Mouse (Mus musculus): ENCODE results near the gene Chek1. TPM values are rescaled to one million over a fixed set of nuclear protein-coding genes. Genes with fewer than 3 reads are reported as not detected.
A peak's percentile ranks its signal among the peaks of the same experiment; 100 is the strongest.

Chek1 gene
- polyA plus RNA-seq, 1 experiment from 2014 or later: 11.1 TPM

- 96% methylated on average over 6 of the region's 6 CpGs for WGBS
- no peak overlapping the region for H3K4me2 ChIP-seq (ENCODE audit: low read length)
- no peak overlapping the region for H3K4me3 ChIP-seq (replicated peaks; ENCODE audit: low read depth, low read length)
- H3K9ac ChIP-seq (replicated peaks; ENCODE audit: low read length): no peak overlapping the region
- H3K4me1 ChIP-seq (ENCODE audit: control insufficient read depth, insufficient read depth, low read length): no peaks in the 10 kb centered on the region
- no peaks in the 10 kb centered on the region for H3K27me3 ChIP-seq (ENCODE audit: control insufficient read depth, insufficient read depth, low read length)
- H3K27ac ChIP-seq (replicated peaks; ENCODE audit: low read depth, low read length): no peak overlapping the region
- DNase-seq (no peak), ATAC-seq (ENCODE audit: low FRiP score, low TSS enrichment) (no peak)
- H3K36me3 ChIP-seq (ENCODE audit: control insufficient read depth, insufficient read depth, low read length): 0 out of 2 replicates have a peak, but pooled peaks cover 8% of the 10 kb centered on the region
- no peaks in the 10 kb centered on the region for H3K9me3 ChIP-seq (ENCODE audit: control insufficient read depth, low read length)
Observed at GRCm38 (mm10) chr9:36707304-36707703, 19.6 kb downstream of the Chek1 start.

DNA sequence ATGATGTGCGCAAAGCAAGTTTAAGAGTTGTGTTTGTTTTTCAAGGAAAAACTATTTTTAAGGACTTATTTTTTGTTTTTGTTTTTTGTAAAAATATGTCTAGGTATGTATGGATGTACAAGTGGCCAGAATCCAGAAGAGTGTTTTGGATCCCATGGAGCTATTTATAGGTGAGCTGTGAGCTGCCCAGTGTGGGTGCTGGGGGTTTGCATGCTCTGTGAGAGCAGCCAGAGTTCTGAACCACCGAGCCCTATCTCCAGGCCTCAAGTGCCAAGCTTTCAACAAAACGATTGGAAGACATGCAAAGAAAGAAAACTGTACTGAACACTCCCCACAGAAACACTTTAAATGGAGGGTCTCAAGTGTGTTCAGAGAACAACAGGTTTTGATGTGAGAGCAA lies 20.9 kb downstream of the Chek1 start:
- 92% methylated on average over 3 of the region's 3 CpGs for WGBS
- Histone ChIP-seq H3K4me3 (replicated peaks; ENCODE audit: low read depth, low read length) (no peak overlapping the region), H3K36me3 (ENCODE audit: control insufficient read depth, insufficient read depth, low read length) (0 out of 2 replicates have a peak, but pooled peaks cover 5% of the 10 kb centered on the region), H3K9me3 (ENCODE audit: control insufficient read depth, low read length) (no peaks in the 10 kb centered on the region), H3K4me2 (ENCODE audit: low read length) (no peak overlapping the region), H3K27ac (replicated peaks; ENCODE audit: low read depth, low read length) (no peak overlapping the region), H3K4me1 (ENCODE audit: control insufficient read depth, insufficient read depth, low read length) (no peaks in the 10 kb centered on the region), H3K27me3 (ENCODE audit: control insufficient read depth, insufficient read depth, low read length) (no peaks in the 10 kb centered on the region), H3K9ac (replicated peaks; ENCODE audit: low read length) (no peak overlapping the region)
- DNase-seq (no peak), ATAC-seq (ENCODE audit: low FRiP score, low TSS enrichment) (no peak)

- WGBS: 94% methylated on average over 10 of the region's 10 CpGs
- H3K9ac ChIP-seq (replicated peaks; ENCODE audit: low read length): no peak overlapping the region
- H3K27me3 ChIP-seq (ENCODE audit: control insufficient read depth, insufficient read depth, low read length): no peaks in the 10 kb centered on the region
- ATAC-seq (ENCODE audit: low FRiP score, low TSS enrichment) (no peak), DNase-seq (no peak)
- H3K9me3 ChIP-seq (ENCODE audit: control insufficient read depth, low read length): no peaks in the 10 kb centered on the region
- H3K36me3 ChIP-seq (ENCODE audit: control insufficient read depth, insufficient read depth, low read length): no peaks in the 10 kb centered on the region
- H3K4me1 ChIP-seq (ENCODE audit: control insufficient read depth, insufficient read depth, low read length): no peaks in the 10 kb centered on the region
- no peak overlapping the region for H3K4me2 ChIP-seq (ENCODE audit: low read length)
- no peak overlapping the region for H3K27ac ChIP-seq (replicated peaks; ENCODE audit: low read depth, low read length)
- H3K4me3 ChIP-seq (replicated peaks; ENCODE audit: low read depth, low read length): no peak overlapping the region
Observed at GRCm38 (mm10) chr9:36694276-36694675, 32.6 kb downstream of the Chek1 start.

- H3K4me2 ChIP-seq (ENCODE audit: low read length): no peak within 1 kb of the TSS
- ATAC-seq (ENCODE audit: low FRiP score, low TSS enrichment) (no peak), DNase-seq (no peak)
- H3K27ac ChIP-seq (replicated peaks; ENCODE audit: low read depth, low read length): no peak within 1 kb of the TSS
- H3K27me3 ChIP-seq (ENCODE audit: control insufficient read depth, insufficient read depth, low read length): no peaks in the 10 kb centered on the region
- no peak within 1 kb of the TSS for H3K9ac ChIP-seq (replicated peaks; ENCODE audit: low read length)
- H3K36me3 ChIP-seq (ENCODE audit: control insufficient read depth, insufficient read depth, low read length): no peaks in the 10 kb centered on the region
- H3K4me1 ChIP-seq (ENCODE audit: control insufficient read depth, insufficient read depth, low read length): no peaks in the 10 kb centered on the region
- H3K4me3 ChIP-seq (replicated peaks; ENCODE audit: low read depth, low read length): no peak within 1 kb of the TSS
- 50% methylated on average over 1 of the region's 1 CpGs for WGBS
- H3K9me3 ChIP-seq (ENCODE audit: control insufficient read depth, low read length): no peaks in the 10 kb centered on the region
Observed at GRCm38 (mm10) chr9:36692920-36693319, 33.9 kb downstream of the Chek1 start, which contains the start of gene Acrv1. TSS of gene Acrv1 (plus strand) at chr9:36693220.

DNA sequence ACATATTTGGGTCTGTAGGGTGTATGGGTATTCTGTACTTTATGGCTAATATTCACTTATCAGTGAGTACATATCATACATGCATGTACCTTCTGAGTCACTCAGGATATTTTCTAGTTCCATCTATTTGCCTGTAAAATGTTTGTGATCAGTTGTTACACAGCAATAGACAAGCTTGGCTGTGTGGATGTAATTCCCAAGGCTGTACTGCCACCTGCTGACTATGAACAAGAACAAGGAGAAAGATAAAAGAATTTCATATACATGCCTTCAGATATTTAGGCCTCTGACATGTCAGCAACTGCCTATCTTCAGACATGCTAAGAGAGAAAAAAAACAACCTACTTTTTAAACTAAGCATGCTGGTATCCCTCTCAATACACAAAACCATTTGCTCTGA lies 39.5 kb downstream of the Chek1 start:
- DNase-seq: peak; percentile 35
- Histone ChIP-seq H3K9ac (replicated peaks; ENCODE audit: low read length) (no peak overlapping the region), H3K36me3 (ENCODE audit: control insufficient read depth, insufficient read depth, low read length) (no peaks in the 10 kb centered on the region), H3K27ac (replicated peaks; ENCODE audit: low read depth, low read length) (no peak overlapping the region), H3K4me3 (replicated peaks; ENCODE audit: low read depth, low read length) (no peak overlapping the region), H3K4me2 (ENCODE audit: low read length) (no peak overlapping the region), H3K4me1 (ENCODE audit: control insufficient read depth, insufficient read depth, low read length) (no peaks in the 10 kb centered on the region), H3K27me3 (ENCODE audit: control insufficient read depth, insufficient read depth, low read length) (no peaks in the 10 kb centered on the region), H3K9me3 (ENCODE audit: control insufficient read depth, low read length) (no peaks in the 10 kb centered on the region)
- no peak for ATAC-seq (ENCODE audit: low FRiP score, low TSS enrichment)

- H3K27me3 ChIP-seq (ENCODE audit: control insufficient read depth, insufficient read depth, low read length): no peaks in the 10 kb centered on the region
- no peak overlapping the region for H3K9ac ChIP-seq (replicated peaks; ENCODE audit: low read length)
- no peaks in the 10 kb centered on the region for H3K9me3 ChIP-seq (ENCODE audit: control insufficient read depth, low read length)
- no peak for ATAC-seq (ENCODE audit: low FRiP score, low TSS enrichment)
- H3K36me3 ChIP-seq (ENCODE audit: control insufficient read depth, insufficient read depth, low read length): no peaks in the 10 kb centered on the region
- no peak overlapping the region for H3K27ac ChIP-seq (replicated peaks; ENCODE audit: low read depth, low read length)
- H3K4me1 ChIP-seq (ENCODE audit: control insufficient read depth, insufficient read depth, low read length): no peaks in the 10 kb centered on the region
- H3K4me2 ChIP-seq (ENCODE audit: low read length): no peak overlapping the region
- no peak overlapping the region for H3K4me3 ChIP-seq (replicated peaks; ENCODE audit: low read depth, low read length)
- DNase-seq: no peak
- 89% methylated on average over 2 of the region's 2 CpGs for WGBS
Observed at GRCm38 (mm10) chr9:36681424-36681823, 45.4 kb downstream of the Chek1 start.

Other genes starting within 250 kb of the Chek1 start
- gene Gm5615, start 185.1 kb downstream of the Chek1 start, polyA plus RNA-seq (2014; fragmentation: Nextera tagmentation; extraction: Ambion mirVana): not detected in 2 replicates
- gene Gm17689, start 144.4 kb downstream of the Chek1 start, polyA plus RNA-seq (2014; fragmentation: Nextera tagmentation; extraction: Ambion mirVana): not detected in 2 replicates
- not detected in 2 replicates for gene A630095E13Rik, start 83.7 kb downstream of the Chek1 start, polyA plus RNA-seq (2014; fragmentation: Nextera tagmentation; extraction: Ambion mirVana)
- gene Acrv1, start 33.8 kb downstream of the Chek1 start, polyA plus RNA-seq (2014; fragmentation: Nextera tagmentation; extraction: Ambion mirVana): not detected in 2 replicates
- 66.0 and 90.4 TPM in 2 replicates for gene Stt3a, start 40.6 kb upstream of the Chek1 start, polyA plus RNA-seq (2014; fragmentation: Nextera tagmentation; extraction: Ambion mirVana)
- gene Ei24, start 70.3 kb upstream of the Chek1 start, polyA plus RNA-seq (2014; fragmentation: Nextera tagmentation; extraction: Ambion mirVana): 80.5 and 103 TPM in 2 replicates
- 576 and 626 TPM in 2 replicates for gene Fez1, start 94.8 kb upstream of the Chek1 start, polyA plus RNA-seq (2014; fragmentation: Nextera tagmentation; extraction: Ambion mirVana)